Mouse (Mus musculus) cerebellum, postnatal 25 days (tissue): ENCODE data around the gene Olfr575.

ENCODE experiments used
- DNase-seq, 2 experiments: peaks; one replicate each; pipeline ENCODE4 v3.0.0; 2021; ENCODE audit warnings: mixed read lengths in 2 of 2

The Olfr575 gene

DNA sequence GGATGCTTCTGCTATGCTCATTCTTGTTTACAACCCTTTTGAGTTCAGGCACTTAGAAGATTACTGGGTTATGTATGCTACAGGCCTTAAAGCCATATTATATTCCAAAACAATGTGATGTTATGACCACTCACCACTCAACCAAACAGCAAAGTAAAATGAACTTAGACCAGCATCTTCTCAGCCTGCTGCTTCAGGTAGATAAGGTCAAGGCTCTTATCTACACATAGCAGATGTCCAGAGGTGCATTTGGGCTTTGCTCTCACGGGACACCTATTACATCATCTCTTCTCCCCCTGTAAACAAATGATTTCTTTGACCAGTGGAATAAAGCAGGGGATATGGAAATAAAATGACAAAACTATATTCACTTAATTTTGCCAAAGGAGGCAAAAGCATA, at the start of gene Olfr575:
Gene Olfr575 (minus strand): TSS at position 183 of the 400 bp plus-strand sequence.
- no peak for DNase-seq

DNA sequence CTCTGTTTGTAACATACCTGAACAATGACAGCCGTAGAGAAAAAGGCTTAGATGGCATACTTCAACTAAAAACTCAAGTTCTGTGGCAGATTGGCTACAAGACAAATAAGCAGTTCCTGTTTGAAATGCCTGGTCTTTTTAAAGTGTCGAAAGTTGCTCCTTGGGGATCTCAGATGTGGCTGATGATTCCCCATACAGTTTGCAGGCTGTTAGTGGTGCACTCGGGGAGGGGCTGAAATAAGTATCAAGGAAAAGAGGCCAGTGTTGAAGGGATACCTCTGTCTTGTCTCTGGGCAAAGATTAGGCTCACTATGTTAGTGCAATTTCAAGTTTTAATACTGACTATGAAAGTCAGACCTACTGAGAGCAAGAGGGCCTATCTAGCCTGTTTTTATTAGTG, 30.6 kb upstream of the Olfr575 start, which contains the start of gene Olfr578:
Gene Olfr578 (minus strand): TSS at position 101 of the 400 bp plus-strand sequence.
- DNase-seq, result no peak

- DNase-seq, result no peak
Observed at GRCm38 (mm10) chr7:102975843-102976242, 17.3 kb upstream of the Olfr575 start, which contains the start of gene Olfr577. TSS of gene Olfr577 (minus strand) at chr7:102975943.

DNA sequence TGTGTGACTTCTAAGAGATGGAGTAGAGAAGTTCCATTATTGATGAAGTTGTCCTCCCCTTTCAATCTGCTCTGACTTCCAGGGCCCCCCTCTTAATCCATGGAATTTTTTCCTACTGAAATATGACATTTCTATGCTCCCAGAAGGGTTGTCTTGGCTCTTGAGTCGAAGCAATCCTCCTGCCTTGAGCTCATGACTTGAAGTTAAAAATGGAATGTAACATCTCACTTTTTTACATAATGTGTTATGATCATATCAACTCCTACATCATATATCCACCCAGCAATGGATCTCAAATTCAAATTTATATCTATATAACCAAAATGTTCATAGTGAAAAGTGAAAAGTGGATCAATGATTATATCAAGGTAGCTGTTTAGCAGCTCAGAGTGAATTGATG, 15.8 kb upstream of the Olfr575 start:
- no peak for DNase-seq

GRCm38 (mm10) chr7:102962360-102962759, 3.8 kb upstream of the Olfr575 start, which contains the start of gene Olfr576:
TSS of gene Olfr576 (plus strand) at chr7:102962660.
- DNase-seq, result no peak

DNA sequence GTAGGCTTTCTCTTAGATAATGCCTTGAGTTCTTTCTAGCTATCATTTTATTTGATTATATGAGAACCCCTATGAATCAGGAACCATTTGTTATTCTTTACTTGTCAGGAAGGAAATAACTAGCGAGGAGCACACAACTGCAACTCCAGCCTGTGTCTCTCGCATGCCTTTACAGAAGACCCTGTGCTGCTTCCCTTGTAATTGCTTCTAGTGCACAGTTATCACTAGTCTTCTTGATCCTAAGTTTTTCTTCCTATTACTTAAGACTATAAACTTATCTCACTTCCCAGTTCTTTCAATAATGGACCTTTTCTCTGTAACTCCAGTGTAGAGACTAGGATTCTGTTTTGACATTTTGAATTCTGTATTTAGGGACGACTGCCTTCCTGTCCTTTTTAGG, 438 bp downstream of the Olfr575 start:
- DNase-seq, result no peak

DNA sequence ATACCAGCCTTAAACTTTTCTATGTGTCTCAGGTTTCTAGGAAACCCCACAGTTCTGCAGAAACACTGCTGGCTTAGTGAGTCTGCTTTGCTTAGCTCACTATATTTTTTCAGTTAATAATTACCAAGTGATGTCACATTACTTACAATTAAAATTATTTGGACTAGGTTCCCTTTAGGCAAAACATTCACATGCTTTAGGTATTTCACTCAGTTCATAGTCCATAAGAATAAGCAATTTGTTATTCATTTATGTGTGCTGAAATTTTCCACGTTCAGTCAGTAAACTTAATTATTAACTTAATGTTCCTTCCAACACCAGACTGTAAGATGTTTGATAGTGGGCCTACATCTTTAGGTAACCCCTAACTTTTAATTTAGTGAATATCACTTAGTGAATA, 7.8 kb downstream of the Olfr575 start:
- no peak for DNase-seq

- no peak for DNase-seq
Observed at GRCm38 (mm10) chr7:102948167-102948566, 10.4 kb downstream of the Olfr575 start, which contains the start of gene Olfr574. TSS of gene Olfr574 (plus strand) at chr7:102948467.

- no peak for DNase-seq
Observed at GRCm38 (mm10) chr7:102943417-102943816, 15.2 kb downstream of the Olfr575 start.

- no peak for DNase-seq
Observed at GRCm38 (mm10) chr7:102942475-102942874, 16.1 kb downstream of the Olfr575 start, which contains the start of gene Olfr573-ps1. TSS of gene Olfr573-ps1 (minus strand) at chr7:102942575.

GRCm38 (mm10) chr7:102927105-102927504, 31.5 kb downstream of the Olfr575 start:
- DNase-seq, result no peak

DNA sequence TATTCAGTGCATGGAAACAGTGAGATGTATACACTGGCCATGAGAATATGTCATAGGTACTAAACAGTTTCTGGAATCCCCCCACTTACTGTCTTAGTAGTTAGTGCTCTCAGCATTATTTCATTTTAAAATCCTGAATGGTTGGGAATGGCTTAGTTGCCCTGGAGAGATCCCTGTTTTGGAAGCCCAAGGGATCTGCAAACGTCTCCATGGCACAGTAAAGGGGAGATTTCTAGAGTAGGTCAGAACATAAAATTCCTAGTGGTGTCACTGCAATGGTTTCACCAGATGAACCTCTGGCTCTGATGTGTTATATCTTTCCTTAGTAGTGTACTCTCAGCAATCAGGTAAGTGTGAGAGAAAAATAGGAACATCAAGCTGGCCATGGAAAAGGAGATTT, 34.5 kb downstream of the Olfr575 start, which contains the start of gene Olfr572:
Gene Olfr572 (plus strand): TSS at position 301 of the 400 bp plus-strand sequence.
- no peak for DNase-seq

GRCm38 (mm10) chr7:102919632-102920031, 38.9 kb downstream of the Olfr575 start:
- DNase-seq, result peak in 1 of 2 experiments; percentile 23

GRCm38 (mm10) chr7:102917032-102917875, 41.3 kb downstream of the Olfr575 start, which contains the start of gene Olfr571:
TSS of gene Olfr571 (minus strand) at chr7:102917536.
- no peak for DNase-seq

DNA sequence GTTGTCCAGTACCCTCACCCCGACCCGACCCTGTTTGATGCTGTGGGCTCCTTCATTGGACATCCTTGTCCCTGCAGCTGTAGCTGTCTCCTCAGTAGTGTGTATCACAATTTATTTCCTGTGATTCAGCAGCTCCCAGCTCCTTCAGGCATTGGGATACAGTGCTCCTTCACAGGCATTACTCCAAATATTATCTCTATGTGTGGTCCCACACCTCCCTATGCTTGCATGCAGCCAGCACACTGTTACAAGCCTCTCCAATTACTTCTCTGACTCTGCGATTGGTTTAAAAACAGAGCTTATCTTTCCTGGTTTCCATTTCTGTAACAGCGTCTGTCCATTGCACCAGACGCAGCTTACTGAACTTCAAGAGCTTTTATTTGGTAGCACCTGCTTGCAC, 42.2 kb downstream of the Olfr575 start:
- DNase-seq, result no peak

- DNase-seq, result no peak
Observed at GRCm38 (mm10) chr7:102915261-102915660, 43.3 kb downstream of the Olfr575 start.
